Mouse (Mus musculus) urinary bladder, adult 18-20 months (tissue): Measurements from ENCODE around the gene Armc6.

Experiments
- DNase-seq, 2 experiments: peaks; one replicate each; pipeline ENCODE4 v3.0.0; 2022; ENCODE audit warnings: low spot score in 2 of 2, mixed read lengths in 2 of 2

Armc6 gene

DNA sequence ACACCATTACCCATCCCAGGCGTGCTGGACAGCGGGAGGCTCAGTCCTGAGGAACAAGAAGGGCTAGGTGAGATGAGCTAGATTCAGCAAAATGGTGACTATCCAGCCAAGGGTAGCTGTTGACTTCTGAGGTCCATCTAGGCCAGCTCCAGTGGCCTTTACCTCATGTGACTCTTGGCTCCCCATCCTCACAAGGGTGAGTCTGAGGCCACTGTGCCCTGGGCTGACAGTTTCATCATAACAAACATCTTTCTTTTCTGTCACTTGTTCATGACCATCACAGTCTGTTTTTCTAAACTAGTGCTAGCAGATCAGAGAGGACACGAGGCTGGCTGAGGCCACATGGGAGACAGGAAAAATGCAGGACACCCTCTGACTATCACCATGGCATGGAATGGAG, 40.1 kb downstream of the Armc6 start:
- DNase-seq = no peak

DNA sequence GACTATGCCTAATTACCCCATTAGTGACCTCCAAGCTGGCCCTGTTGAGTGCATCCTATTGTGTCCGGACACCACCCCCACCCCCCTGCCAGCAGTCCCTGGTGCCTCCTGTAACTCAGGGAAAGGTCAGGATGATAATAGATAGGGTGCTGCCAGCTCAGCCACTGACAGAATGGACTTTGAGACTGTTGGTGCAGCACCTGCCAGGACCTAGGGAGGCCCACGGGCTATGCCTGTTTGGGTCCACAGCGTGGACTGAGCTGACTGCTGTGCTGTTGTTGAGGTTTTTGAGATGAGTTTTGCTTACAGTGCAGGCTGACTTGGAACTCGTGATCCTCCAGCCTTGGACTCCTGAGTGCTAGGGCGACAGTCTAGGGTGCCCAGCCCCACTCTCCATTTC, 41.0 kb downstream of the Armc6 start:
- no peak for DNase-seq

DNA sequence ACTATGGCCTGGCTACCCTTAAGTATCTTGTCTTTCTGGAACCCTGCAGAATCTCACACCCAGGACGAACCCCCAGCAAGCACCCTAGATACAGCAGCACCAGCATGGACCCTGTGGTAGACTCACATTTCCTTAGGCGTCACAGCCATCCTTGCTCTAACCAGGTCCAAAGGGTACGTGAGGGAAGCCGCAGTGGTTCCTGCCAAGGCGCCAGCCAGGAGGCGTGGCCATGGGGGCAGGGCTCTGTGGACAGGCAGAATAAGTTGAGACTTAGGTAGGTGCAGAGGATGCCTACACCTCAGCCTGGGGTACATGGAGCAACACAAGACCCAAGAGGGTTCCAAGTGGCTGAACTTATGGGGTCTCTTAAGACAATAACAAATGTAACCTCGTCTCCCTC, 45.6 kb downstream of the Armc6 start:
- DNase-seq = no peak

DNA sequence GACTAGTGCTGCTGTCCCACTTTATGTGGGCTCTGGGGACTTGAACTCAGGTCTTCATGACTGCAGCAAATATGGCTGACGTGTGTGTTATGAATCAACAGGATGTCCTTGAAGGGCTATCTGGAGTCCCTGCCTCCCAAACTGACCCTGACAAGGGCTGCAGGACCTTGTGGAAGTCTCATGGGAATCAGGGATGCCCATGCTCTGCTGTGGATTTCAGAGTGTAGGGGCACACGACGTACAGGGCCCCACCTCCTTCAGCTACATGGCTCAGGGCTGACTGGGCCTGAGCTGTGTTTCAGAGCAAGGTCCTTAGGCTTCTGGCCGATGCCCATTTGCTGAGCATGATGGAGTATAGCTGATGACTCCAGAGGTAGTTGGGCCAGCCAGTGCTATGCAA, 51.1 kb downstream of the Armc6 start:
- no peak for DNase-seq

DNA sequence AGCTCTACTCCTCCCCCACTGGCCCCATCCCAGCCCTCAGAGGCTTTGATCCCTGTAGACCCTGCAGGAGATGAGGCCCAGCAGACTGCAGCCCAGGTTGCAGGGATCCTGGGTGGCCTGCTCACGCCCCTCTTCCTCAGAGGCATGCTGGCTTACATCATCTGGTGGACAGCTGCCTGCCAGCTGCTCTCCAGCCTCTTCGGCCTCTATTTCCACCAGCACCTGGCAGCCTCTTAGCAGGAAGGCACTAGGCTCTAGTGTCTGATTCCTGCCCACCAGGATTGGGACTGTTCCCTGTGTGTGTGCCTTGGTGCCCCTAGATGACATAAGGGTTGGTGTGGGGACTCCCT, 52.4 kb downstream of the Armc6 start:
- DNase-seq = no peak

DNA sequence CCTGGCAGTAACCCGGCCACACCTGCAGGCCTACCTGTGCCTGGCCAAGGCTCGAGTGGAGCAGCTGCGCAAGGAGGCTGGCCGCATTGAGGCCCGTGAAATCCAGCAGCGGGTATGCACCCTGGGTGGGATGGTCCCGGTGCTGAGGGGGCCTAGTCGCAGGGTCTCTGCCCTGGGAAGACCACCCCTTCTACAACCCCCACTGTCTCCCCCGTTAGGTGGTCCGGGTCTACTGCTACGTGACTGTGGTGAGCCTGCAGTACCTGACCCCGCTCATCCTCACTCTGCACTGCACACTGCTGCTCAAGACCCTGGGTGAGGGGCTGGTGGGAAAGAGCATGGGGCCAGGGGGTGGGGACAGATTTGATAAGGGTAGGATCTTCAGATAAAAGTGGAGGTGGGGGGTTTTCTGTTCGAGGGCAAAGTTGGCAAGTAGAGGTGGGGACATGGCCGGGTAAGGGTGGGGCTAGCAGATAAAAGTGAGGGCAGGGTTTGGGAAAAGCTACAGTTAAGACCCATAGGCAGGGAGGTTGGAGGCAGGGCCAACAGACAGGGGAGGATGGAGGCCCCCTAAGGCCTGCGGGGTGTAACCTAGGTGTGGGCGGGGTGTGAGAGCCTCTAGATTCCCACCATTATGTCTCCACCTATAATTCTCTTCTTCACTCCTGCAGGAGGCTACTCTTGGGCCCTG, 52.9 kb downstream of the Armc6 start:
- no peak for DNase-seq

DNA sequence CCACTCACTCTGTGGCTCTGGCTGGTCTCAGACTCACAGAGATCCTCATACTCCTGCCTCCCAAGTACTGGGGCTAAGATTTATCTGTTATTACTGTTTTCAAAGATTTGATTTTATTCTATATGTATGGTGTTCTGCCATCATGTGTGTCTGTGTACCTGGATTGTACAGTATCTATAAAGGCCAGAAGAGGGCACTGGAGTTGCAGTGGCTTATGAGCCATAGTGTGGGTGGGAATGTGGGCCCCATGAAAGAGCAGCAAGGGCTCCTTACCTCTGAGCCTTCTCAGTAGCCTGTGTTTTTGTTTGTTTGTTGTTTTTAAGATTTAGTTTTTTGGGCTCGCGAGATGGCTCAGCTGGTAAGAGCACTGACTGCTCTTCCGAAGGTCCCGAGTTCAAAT, 55.2 kb downstream of the Armc6 start:
- no peak for DNase-seq

DNA sequence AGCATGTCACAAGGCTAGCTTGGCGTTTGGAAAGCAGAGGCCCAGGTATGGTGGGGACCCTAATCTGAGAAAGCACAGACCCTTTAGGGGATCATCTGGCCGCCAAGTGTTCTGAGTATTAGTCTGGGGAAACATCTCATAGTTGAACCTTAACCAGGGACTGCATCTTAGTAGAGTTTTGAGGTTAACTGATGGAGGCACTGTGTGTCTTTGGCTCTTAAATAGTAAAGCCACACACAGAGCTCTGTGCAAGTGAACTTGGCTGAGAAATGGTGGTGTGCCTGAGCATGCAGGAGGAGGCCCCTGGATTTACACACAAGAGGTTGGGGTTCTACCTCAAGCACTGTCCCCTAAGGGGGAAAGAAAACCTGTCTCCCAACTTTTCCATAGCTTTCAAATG, 56.0 kb downstream of the Armc6 start:
- no peak for DNase-seq

DNA sequence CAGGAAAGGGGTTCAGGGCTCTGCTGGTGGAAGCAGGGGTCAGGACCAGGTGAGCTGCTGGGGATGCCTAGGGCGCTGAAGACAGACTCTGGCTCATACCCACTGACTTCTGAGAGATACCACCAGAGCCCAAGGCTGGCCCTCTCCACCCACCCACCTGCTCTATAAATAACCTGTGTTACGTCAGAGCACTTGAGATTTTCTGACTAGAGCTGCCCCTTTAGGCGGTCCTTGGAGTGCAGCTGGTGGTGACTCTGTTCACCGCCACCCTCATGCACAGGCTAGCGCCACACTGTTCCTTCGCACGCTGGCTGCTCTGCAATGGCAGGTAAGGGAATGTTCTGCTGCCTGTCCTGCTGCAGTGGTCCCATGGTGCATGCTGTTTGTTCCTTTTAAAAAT, 60.2 kb downstream of the Armc6 start:
- no peak for DNase-seq

DNA sequence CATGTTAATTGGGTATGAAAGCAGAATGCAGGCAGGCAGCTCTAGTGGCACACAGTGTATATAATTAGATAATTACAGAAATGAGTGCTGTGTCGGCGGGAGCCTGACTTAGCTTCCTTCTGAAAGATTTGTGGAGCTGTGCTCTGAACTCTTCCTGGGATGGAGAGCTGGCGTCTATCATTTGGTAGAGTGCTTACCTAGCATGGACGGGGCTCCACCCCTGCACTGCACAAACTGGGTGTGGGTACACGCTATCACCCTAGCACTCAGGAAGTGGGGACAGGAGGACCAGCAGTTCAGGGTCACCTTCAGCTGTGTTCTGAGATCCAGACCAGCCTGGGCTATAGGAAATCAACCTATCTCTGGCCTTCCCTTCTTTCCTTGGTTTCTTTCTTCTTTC, 60.9 kb downstream of the Armc6 start:
- DNase-seq = no peak

DNA sequence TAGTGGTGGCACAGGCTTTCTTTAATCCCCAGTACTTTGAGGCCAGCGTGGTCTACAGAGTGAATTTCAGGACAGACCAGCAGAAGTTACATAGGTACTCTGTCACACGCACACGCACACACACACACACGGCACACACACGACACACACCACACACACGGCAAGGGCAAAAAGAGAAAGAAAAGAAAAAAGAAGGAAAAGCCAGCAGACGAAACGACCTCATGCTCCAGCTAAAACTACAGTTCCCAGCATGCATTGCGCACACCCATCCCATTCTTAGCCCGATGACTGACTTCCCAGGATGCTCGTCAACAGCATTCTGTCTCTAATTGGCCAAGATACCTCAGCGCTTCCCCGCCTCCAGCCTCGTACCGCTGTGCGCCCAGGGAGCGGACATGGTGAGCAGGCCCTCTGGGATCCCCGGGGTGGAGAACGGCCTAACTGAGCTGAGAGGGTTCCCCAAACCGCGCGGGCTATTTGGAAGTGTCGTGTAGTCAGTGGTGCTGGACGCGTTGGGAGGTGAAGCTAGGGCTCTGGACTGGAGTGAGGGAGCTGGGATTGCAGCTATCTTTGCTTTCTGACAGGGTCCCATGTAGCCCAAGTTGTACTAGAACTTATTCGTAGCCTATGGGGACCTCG, 62.1 kb downstream of the Armc6 start, which contains the start of gene Tmem161a:
Tmem161a (plus strand) TSS at position 314 of the 639 bp plus-strand sequence.
- peak; percentile 78 to 89 for DNase-seq

DNA sequence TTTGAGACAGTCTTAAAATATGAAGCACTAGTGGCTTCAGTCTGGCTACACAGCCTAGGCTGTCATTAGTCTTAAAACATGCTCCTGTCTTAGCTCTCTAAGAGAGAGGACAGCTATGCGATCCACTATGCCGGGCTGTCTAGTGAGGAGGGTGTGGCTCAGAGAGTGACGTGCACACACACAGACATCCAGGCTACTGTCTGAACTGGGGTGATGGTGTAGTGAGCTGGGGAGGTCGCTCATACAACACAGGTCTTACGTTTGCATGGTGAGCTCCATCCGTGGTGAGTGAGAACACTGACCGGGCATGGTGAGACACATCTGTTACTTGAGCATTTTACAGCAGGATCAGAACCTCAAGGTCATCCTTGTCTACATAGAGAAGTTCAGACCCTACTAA, 63.0 kb downstream of the Armc6 start:
- DNase-seq = no peak

DNA sequence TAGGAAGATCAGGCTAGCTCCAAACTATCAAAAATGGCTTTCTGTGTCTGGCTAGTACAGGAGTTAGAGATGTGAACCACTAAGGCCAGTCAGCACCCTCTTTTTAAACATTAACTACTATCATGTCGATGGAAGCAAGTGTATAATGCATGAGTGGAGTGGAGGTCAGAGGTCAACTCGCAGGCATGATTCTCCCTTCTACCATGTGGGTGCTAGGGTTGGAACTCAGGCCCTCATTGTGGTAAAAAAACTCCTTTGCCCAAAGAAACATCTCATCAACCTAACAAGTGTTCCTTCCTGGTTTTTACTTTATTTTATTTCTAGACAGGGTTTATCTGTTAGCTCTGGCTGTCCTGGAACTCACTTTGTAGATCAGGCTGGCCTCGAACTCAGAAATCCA, 63.5 kb downstream of the Armc6 start:
- DNase-seq = no peak
